Mouse (Mus musculus) c-Kit-positive CD71-positive TER-119-negative erythroid progenitor cells, embryonic 14.5 days (primary cell): ENCODE measurements around the gene Polh.

Experiments used
- DNase-seq: peaks from one replicate; pipeline ENCODE4 v3.0.0-alpha.2; 2013; ENCODE audit warnings: low read depth

Gene Polh

DNA sequence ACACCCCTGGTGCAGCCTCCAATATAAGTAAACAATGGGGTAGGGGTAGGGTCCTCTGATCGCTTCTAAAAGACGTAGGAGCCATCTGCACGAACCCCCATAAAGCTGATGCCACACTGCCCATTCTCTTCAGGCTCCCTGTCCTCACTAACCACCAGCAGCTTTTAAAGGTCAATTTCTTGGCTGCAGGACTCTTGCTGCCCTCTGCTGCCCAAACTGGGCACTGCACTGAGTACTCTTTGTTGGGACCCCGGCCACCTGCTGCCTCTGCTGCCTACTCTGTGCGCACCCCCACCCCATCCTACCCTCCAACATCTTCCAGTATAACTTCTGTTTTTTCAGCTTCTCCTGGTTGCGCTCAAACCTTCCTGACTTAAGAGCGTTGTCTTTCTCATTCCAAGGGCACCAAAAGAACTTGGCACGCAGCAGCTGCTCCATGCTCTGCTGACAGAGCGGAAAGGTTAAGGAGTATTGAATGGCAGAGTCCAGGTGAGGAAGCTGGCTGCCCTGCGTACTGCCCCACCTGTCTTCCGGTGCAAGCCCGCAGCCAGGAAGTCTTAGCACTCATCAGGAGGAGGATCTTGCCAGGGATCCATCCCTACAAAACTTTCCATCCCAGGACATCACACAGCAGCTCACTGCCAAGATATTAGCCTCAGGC is 70.3 kb downstream of the Polh start:
- DNase-seq: no peak

GRCm38 (mm10) chr17:46129741-46130498 is 72.5 kb downstream of the Polh start:
- no peak for DNase-seq

GRCm38 (mm10) chr17:46127814-46128493 is 74.5 kb downstream of the Polh start:
- DNase-seq: no peak

DNA sequence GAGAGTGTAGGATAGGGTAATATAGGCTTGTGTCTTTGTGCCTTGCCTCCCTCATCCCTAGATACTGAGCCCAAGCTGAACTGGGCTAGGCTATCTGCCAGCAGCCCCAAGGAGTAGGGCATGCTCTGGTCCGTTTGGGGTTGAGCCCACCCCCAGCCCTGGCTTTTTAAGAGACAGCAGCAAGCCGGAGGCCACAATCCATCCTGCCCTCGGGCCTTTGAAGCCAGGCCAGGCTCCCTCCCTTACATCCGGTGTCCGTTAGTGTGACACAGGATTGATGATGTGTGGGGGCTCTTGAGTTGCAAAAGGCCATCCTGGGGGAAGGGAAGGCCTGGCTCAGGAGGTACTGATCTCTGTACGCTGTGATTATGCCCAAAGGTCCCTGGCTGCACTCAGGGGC is 75.8 kb downstream of the Polh start:
- DNase-seq: no peak

DNA sequence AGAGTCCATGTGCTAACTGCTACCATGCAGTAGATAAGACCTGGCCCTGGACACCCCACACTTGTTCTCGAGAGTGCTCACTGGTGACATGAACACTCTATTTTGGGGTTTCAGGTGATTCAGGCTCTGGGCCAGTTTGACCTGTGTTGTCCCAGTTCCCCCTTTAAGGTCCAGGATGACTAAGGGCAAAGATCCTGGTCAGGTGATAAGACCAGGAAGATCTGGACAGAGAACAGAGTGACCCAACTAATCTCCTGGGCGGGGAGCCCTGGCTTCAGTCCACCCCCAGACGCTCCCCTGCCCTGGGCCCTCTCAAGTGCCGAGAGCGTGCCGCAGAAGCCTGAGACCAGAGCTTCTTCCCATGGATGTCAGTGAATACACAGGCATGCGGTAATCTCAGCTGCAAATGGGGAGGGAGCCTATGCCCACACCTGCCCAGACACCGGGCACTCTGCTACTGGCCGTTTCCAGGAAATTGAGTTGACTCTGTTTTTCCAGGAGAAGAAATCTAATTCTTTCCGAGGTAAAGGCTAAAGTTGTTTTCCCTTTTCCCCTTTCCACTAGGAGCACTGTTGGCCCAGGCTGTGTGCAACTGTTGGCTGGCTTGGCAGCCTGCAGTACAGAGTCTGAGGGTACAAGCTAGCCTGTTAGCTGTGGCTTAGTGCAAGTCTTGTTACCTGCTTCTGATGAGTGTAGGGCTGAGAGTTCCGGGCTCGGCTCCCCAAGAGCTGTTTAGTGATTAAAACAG is 78.3 kb downstream of the Polh start:
- DNase-seq: no peak

- no peak for DNase-seq
Observed at GRCm38 (mm10) chr17:46123285-46123684, 79.2 kb downstream of the Polh start.

- DNase-seq: no peak
Observed at GRCm38 (mm10) chr17:46122791-46123190, 79.7 kb downstream of the Polh start.
